Mouse (Mus musculus) lung, adult 2 months (tissue): ENCODE measurements around the gene Ccdc30.

ENCODE experiments used
- CTCF ChIP-seq: fragments of 200-500 bp; IDR thresholded peaks from 2 replicates; pipeline ENCODE4 v1.5.1; 2011; ENCODE audit warnings: mild to moderate bottlenecking, low read length, control low read depth; ENCODE audit not compliant: insufficient read depth
- POLR2A ChIP-seq: fragments of 200-500 bp; IDR thresholded peaks from 2 replicates; pipeline ENCODE4 v1.6.1; 2011; ENCODE audit warnings: low read depth, mild to moderate bottlenecking, control low read depth, low read length, borderline replicate concordance; ENCODE audit errors: extremely low read depth

DNA sequence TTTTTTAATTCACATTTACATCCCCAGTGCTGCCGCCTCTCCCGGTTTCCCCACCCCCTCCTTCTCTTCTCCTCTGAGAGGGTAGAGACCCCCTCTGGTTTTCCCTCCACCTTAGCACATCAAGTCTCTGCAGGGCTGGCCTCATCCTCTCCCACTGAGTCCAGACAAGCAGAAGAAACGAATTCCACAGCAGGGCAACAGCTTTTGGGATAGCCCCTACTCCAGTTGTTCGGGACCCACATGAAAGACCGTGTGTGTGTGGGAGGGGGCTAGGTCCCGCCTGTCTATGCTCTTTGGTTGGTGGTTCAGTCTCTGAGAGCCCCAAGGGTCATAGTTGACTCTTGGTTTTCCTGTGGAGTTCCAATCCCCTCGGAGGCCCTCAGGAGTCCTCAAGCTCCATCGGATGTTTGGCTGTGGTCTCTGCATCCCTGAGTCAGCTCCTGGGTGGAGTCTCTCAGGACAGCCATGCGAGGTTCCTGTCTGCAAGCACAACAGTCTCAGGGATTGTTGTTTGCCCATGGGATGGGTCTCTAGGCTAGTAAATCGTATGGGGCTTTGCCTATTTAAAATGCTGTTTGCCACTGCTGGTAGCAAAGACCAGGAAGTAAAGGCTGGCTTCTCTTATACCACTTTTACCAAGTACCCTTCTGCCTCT, 94.3 kb downstream of the Ccdc30 start:
- TF ChIP-seq CTCF (no peak), POLR2A (no peak)
